Mouse (Mus musculus): Measurements from ENCODE around the gene Olfr202. TPM values are rescaled to one million over a fixed set of nuclear protein-coding genes. Genes with fewer than 3 reads are reported as not detected.
"Not testable (repeated sequence)": the region's sequence is repeated elsewhere in the genome, so short reads cannot be mapped to it uniquely, and the experiment has no call there.

The Olfr202 gene
- polyA plus RNA-seq (2014; fragmentation: Nextera tagmentation; extraction: Ambion mirVana) = not detected in 2 replicates

DNA sequence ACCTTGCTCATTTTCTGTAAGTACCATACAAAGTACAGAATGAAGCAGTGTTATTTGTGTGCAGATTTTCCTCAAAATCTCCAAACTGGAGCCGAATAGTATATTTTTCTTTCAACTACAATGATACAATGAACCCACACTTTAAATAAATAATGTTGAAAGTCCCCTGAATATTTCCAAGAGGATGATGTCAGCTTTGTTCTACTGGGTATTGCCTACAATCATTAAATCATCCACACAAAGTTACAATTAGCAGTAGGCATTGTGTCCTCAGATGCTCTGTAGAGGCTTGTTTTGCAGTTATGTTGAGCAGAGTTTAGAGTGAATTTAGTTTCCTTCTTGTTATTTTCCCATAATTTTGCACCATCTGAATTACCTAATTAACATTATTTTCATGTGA, at the start of gene Olfr202:
Olfr202 (minus strand) TSS at position 101 of the 400 bp plus-strand sequence.
- Histone ChIP-seq H3K27ac (ENCODE audit: low read depth, low read length) (no peak within 1 kb of the TSS), H3K4me2 (no peak within 1 kb of the TSS), H3K9ac (ENCODE audit: low read depth, low read length) (no peak within 1 kb of the TSS), H3K36me3 (ENCODE audit: control insufficient read depth, insufficient read depth, low read length) (no peaks in the 10 kb centered on the region), H3K27me3 (ENCODE audit: control insufficient read depth, insufficient read depth, low read length) (no peaks in the 10 kb centered on the region), H3K4me1 (ENCODE audit: control insufficient read depth, insufficient read depth, low read length) (no peaks in the 10 kb centered on the region), H3K4me3 (ENCODE audit: low read depth, low read length) (no peak within 1 kb of the TSS), H3K9me3 (replicated peaks; ENCODE audit: control insufficient read depth, low read length) (no peaks in the 10 kb centered on the region)
- no peak for ATAC-seq (replicated peaks; ENCODE audit: insufficient number of reproducible peaks, low FRiP score, low TSS enrichment)
- WGBS (ENCODE audit: insufficient replicate concordance) = 72% methylated on average over 1 of the region's 1 CpGs

GRCm38 (mm10) chr16:59331038-59331437, 44.4 kb upstream of the Olfr202 start, which contains the start of gene Olfr205:
Gene Olfr205 (minus strand): TSS chr16:59331138.
- no peak within 1 kb of the TSS for H3K4me2 ChIP-seq
- H3K4me1 ChIP-seq (ENCODE audit: control insufficient read depth, insufficient read depth, low read length) = no peaks in the 10 kb centered on the region
- H3K4me3 ChIP-seq (ENCODE audit: low read depth, low read length) = no peak within 1 kb of the TSS
- no peak for ATAC-seq (replicated peaks; ENCODE audit: insufficient number of reproducible peaks, low FRiP score, low TSS enrichment)
- no peak within 1 kb of the TSS for H3K9ac ChIP-seq (ENCODE audit: low read depth, low read length)
- no peak within 1 kb of the TSS for H3K27ac ChIP-seq (ENCODE audit: low read depth, low read length)
- H3K9me3 ChIP-seq (replicated peaks; ENCODE audit: control insufficient read depth, low read length) = 0 out of 2 replicates have a peak, but pooled peaks cover 3% of the 10 kb centered on the region
- no peaks in the 10 kb centered on the region for H3K36me3 ChIP-seq (ENCODE audit: control insufficient read depth, insufficient read depth, low read length)
- H3K27me3 ChIP-seq (ENCODE audit: control insufficient read depth, insufficient read depth, low read length) = no peaks in the 10 kb centered on the region

- not testable (repeated sequence) for H3K4me3 ChIP-seq (ENCODE audit: low read depth, low read length); H3K27me3 ChIP-seq (ENCODE audit: control insufficient read depth, insufficient read depth, low read length); H3K27ac ChIP-seq (ENCODE audit: low read depth, low read length); ATAC-seq (replicated peaks; ENCODE audit: insufficient number of reproducible peaks, low FRiP score, low TSS enrichment); H3K9me3 ChIP-seq (replicated peaks; ENCODE audit: control insufficient read depth, low read length); H3K36me3 ChIP-seq (ENCODE audit: control insufficient read depth, insufficient read depth, low read length); H3K4me2 ChIP-seq; H3K9ac ChIP-seq (ENCODE audit: low read depth, low read length); H3K4me1 ChIP-seq (ENCODE audit: control insufficient read depth, insufficient read depth, low read length)
- 44% methylated on average over 1 of the region's 1 CpGs for WGBS (ENCODE audit: insufficient replicate concordance)
Measured at GRCm38 (mm10) chr16:59323262-59323661, 36.7 kb upstream of the Olfr202 start.

- H3K4me1 ChIP-seq (ENCODE audit: control insufficient read depth, insufficient read depth, low read length) = no peaks in the 10 kb centered on the region
- no peak within 1 kb of the TSS for H3K4me2 ChIP-seq
- no peak within 1 kb of the TSS for H3K4me3 ChIP-seq (ENCODE audit: low read depth, low read length)
- H3K9me3 ChIP-seq (replicated peaks; ENCODE audit: control insufficient read depth, low read length) = no peaks in the 10 kb centered on the region
- no peak for ATAC-seq (replicated peaks; ENCODE audit: insufficient number of reproducible peaks, low FRiP score, low TSS enrichment)
- H3K27ac ChIP-seq (ENCODE audit: low read depth, low read length) = no peak within 1 kb of the TSS
- no peaks in the 10 kb centered on the region for H3K36me3 ChIP-seq (ENCODE audit: control insufficient read depth, insufficient read depth, low read length)
- no peak within 1 kb of the TSS for H3K9ac ChIP-seq (ENCODE audit: low read depth, low read length)
- no peaks in the 10 kb centered on the region for H3K27me3 ChIP-seq (ENCODE audit: control insufficient read depth, insufficient read depth, low read length)
Measured at GRCm38 (mm10) chr16:59318148-59318547, 31.6 kb upstream of the Olfr202 start, which contains the start of gene Olfr204. Gene Olfr204 (minus strand): TSS chr16:59318248.

GRCm38 (mm10) chr16:59298581-59298980, 12.0 kb upstream of the Olfr202 start, which contains the start of gene Olfr203:
Gene Olfr203 (plus strand): TSS chr16:59298881.
- Histone ChIP-seq H3K27ac (ENCODE audit: low read depth, low read length) (no peak within 1 kb of the TSS), H3K9ac (ENCODE audit: low read depth, low read length) (no peak within 1 kb of the TSS), H3K4me1 (ENCODE audit: control insufficient read depth, insufficient read depth, low read length) (no peaks in the 10 kb centered on the region), H3K27me3 (ENCODE audit: control insufficient read depth, insufficient read depth, low read length) (no peaks in the 10 kb centered on the region), H3K36me3 (ENCODE audit: control insufficient read depth, insufficient read depth, low read length) (no peaks in the 10 kb centered on the region), H3K9me3 (replicated peaks; ENCODE audit: control insufficient read depth, low read length) (no peaks in the 10 kb centered on the region), H3K4me2 (no peak within 1 kb of the TSS), H3K4me3 (ENCODE audit: low read depth, low read length) (no peak within 1 kb of the TSS)
- no peak for ATAC-seq (replicated peaks; ENCODE audit: insufficient number of reproducible peaks, low FRiP score, low TSS enrichment)
- WGBS (ENCODE audit: insufficient replicate concordance) = 73% methylated on average over 2 of the region's 2 CpGs

DNA sequence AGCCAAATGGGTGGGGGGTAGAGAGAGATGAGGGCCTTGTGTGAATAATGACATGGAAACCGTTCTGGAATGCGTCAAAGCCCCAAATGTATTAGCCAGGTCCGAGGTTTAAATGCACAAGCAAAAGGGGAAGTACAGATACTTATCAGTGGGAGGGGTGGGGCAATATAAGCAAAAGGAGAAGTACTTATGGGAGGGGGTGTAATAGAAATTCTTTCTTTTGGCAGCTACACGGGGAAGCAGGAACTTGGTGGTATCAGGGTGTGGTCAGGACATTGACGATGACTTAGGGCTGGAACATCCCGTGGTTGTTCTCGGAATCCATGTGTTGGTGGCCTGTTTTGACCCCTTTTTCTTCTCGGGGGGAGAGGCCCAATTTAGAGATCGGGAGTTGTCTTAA, 983 bp upstream of the Olfr202 start:
- WGBS (ENCODE audit: insufficient replicate concordance) = 81% methylated on average over 9 of the region's 9 CpGs
- not testable (repeated sequence) for H3K4me2 ChIP-seq; H3K4me1 ChIP-seq (ENCODE audit: control insufficient read depth, insufficient read depth, low read length); H3K27me3 ChIP-seq (ENCODE audit: control insufficient read depth, insufficient read depth, low read length); H3K9ac ChIP-seq (ENCODE audit: low read depth, low read length); H3K27ac ChIP-seq (ENCODE audit: low read depth, low read length); ATAC-seq (replicated peaks; ENCODE audit: insufficient number of reproducible peaks, low FRiP score, low TSS enrichment); H3K36me3 ChIP-seq (ENCODE audit: control insufficient read depth, insufficient read depth, low read length); H3K4me3 ChIP-seq (ENCODE audit: low read depth, low read length); H3K9me3 ChIP-seq (replicated peaks; ENCODE audit: control insufficient read depth, low read length)

DNA sequence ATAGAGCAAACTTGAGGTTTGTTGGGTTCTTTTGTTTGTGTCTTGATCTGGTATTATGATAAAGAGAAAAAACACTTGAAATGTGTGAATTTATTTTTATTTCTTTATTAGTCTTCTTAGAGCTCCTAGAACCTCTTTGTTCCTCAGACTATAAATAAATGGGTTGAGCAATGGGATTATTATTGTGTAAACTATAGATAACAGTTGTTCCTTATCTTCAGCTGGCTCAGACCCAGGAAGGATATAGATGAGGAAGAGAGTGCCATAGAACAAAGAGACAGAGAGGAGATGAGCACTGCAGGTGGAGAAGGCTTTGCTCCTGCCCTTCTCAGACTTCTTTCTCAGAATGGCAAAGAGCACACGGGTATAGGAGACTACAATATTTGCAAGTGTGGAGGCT, 3.1 kb downstream of the Olfr202 start:
- Histone ChIP-seq H3K27me3 (ENCODE audit: control insufficient read depth, insufficient read depth, low read length) (no peaks in the 10 kb centered on the region), H3K4me3 (ENCODE audit: low read depth, low read length) (no peak overlapping the region), H3K9me3 (replicated peaks; ENCODE audit: control insufficient read depth, low read length) (no peaks in the 10 kb centered on the region), H3K36me3 (ENCODE audit: control insufficient read depth, insufficient read depth, low read length) (no peaks in the 10 kb centered on the region), H3K9ac (ENCODE audit: low read depth, low read length) (no peak overlapping the region), H3K27ac (ENCODE audit: low read depth, low read length) (no peak overlapping the region), H3K4me1 (ENCODE audit: control insufficient read depth, insufficient read depth, low read length) (no peaks in the 10 kb centered on the region), H3K4me2 (no peak overlapping the region)
- no peak for ATAC-seq (replicated peaks; ENCODE audit: insufficient number of reproducible peaks, low FRiP score, low TSS enrichment)
- WGBS (ENCODE audit: insufficient replicate concordance) = 61% methylated on average over 1 of the region's 1 CpGs

DNA sequence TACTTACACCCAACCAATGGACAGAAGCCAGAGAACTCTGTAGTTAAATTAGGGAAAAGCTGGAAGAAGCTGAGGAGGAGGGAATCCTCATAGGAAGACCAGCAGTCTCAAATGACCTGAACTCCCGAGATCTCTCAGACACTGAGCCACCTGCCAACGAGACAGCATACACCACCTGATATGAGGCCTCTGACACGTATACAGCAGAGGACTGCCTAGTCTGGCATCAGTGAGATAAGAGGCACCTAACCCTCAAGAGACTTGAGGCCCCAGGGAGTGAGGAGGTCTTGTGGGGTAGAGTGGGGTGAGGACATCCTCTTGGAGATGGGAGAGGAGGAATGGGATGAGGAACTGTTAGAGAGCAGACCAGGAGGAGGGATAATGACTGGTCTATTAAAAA, 6.1 kb downstream of the Olfr202 start:
- no peak overlapping the region for H3K4me3 ChIP-seq (ENCODE audit: low read depth, low read length)
- no peaks in the 10 kb centered on the region for H3K4me1 ChIP-seq (ENCODE audit: control insufficient read depth, insufficient read depth, low read length)
- H3K4me2 ChIP-seq = no peak overlapping the region
- H3K9ac ChIP-seq (ENCODE audit: low read depth, low read length) = no peak overlapping the region
- 49% methylated on average over 3 of the region's 3 CpGs for WGBS (ENCODE audit: insufficient replicate concordance)
- H3K9me3 ChIP-seq (replicated peaks; ENCODE audit: control insufficient read depth, low read length) = no peaks in the 10 kb centered on the region
- H3K36me3 ChIP-seq (ENCODE audit: control insufficient read depth, insufficient read depth, low read length) = no peaks in the 10 kb centered on the region
- no peaks in the 10 kb centered on the region for H3K27me3 ChIP-seq (ENCODE audit: control insufficient read depth, insufficient read depth, low read length)
- 0 out of 2 replicates have a peak, but pooled peaks have one; percentile 52 for ATAC-seq (replicated peaks; ENCODE audit: insufficient number of reproducible peaks, low FRiP score, low TSS enrichment)
- H3K27ac ChIP-seq (ENCODE audit: low read depth, low read length) = no peak overlapping the region

- H3K27me3 ChIP-seq (ENCODE audit: control insufficient read depth, insufficient read depth, low read length); H3K36me3 ChIP-seq (ENCODE audit: control insufficient read depth, insufficient read depth, low read length); H3K4me2 ChIP-seq; H3K9ac ChIP-seq (ENCODE audit: low read depth, low read length); ATAC-seq (replicated peaks; ENCODE audit: insufficient number of reproducible peaks, low FRiP score, low TSS enrichment); H3K27ac ChIP-seq (ENCODE audit: low read depth, low read length); H3K4me3 ChIP-seq (ENCODE audit: low read depth, low read length); H3K4me1 ChIP-seq (ENCODE audit: control insufficient read depth, insufficient read depth, low read length); H3K9me3 ChIP-seq (replicated peaks; ENCODE audit: control insufficient read depth, low read length): not testable (repeated sequence)
- WGBS (ENCODE audit: insufficient replicate concordance) = 86% methylated on average over 4 of the region's 4 CpGs
Measured at GRCm38 (mm10) chr16:59272532-59272931, 14.1 kb downstream of the Olfr202 start, which contains the start of gene Olfr201. Gene Olfr201 (minus strand): TSS chr16:59272632.
